ENCODE assay signal across 8 mouse cellular contexts in genomic region chr16:91534477-91534876, GRCm38 (mm10). TPM values are rescaled to one million over a fixed set of nuclear protein-coding genes. Genes with fewer than 3 reads are reported as not detected.
A peak's percentile ranks its signal among the peaks of the same experiment; 100 is the strongest.
DNase-seq lines count a peak whose midpoint lies in the region; ATAC-seq and TF ChIP-seq lines count a peak whose summit lies in the region.

No protein-coding gene starts in this region.

- H3K4me2 ChIP-seq in intestine, embryonic 15.5 days (replicated peaks) = no peak overlapping the region

- TF ChIP-seq CTCF in brain, embryonic 14.5 days (IDR thresholded peaks at IDR 0.05; ENCODE audit: borderline replicate concordance, extremely low read depth, insufficient read depth, insufficient read length) = no peak

- H3K27ac ChIP-seq in heart, embryonic 10.5 days = no peak overlapping the region
- no peak overlapping the region for H3K27ac ChIP-seq in intestine, embryonic 15.5 days

- no peak for TF ChIP-seq POLR2A in brain, embryonic 14.5 days (IDR thresholded peaks at IDR 0.05; ENCODE audit: borderline replicate concordance, extremely low read depth, insufficient read depth, insufficient read length, poor library complexity, severe bottlenecking)

- peak; percentile 98 for DNase-seq in heart, embryonic 10.5 days (ENCODE audit: low spot score)
- no peak for DNase-seq in heart, postnatal 25 days (ENCODE audit: low spot score)
- DNase-seq in right cerebral cortex, postnatal 14 days = peak; percentile 68
- no peak for DNase-seq in right cerebral cortex, postnatal 36 days (ENCODE audit: low spot score in 2 of 2)
- peak; percentile 87 for DNase-seq in brain, embryonic 14.5 days (ENCODE audit: low read depth)
- DNase-seq in retina, adult 2 months (ENCODE audit: low read depth, low spot score) = peak; percentile 68
- no peak for DNase-seq in lung, postnatal 14 days

- intact Hi-C loops in heart, postnatal 25 days (cut with DNase I) = no loop called here

- H3K9ac ChIP-seq in intestine, embryonic 15.5 days = no peak overlapping the region

- peaks cover 43% of the 10 kb centered on the region for H3K4me1 ChIP-seq in heart, embryonic 10.5 days
- H3K4me1 ChIP-seq in intestine, embryonic 15.5 days (replicated peaks) = peaks cover 9% of the 10 kb centered on the region; the same call in 1 of the 2 replicates

- 45% methylated on average over 13 of the region's 13 CpGs for WGBS in heart, embryonic 10.5 days
- 52% methylated on average over 13 of the region's 13 CpGs for WGBS in intestine, embryonic 15.5 days

- H3K36me3 ChIP-seq in heart, embryonic 10.5 days = no peaks in the 10 kb centered on the region
- H3K36me3 ChIP-seq in intestine, embryonic 15.5 days = no peaks in the 10 kb centered on the region

- peak; percentile 65; the same call in 1 of the 2 replicates for ATAC-seq in intestine, embryonic 15.5 days

- no peaks in the 10 kb centered on the region for H3K27me3 ChIP-seq in heart, embryonic 10.5 days (ENCODE audit: insufficient read depth, poor library complexity, severe bottlenecking)
- H3K27me3 ChIP-seq in intestine, embryonic 15.5 days (replicated peaks) = no peaks in the 10 kb centered on the region

- no peak overlapping the region for H3K4me3 ChIP-seq in heart, embryonic 10.5 days
- H3K4me3 ChIP-seq in intestine, embryonic 15.5 days (replicated peaks) = no peak overlapping the region

- no peaks in the 10 kb centered on the region for H3K9me3 ChIP-seq in heart, embryonic 10.5 days
- no peaks in the 10 kb centered on the region for H3K9me3 ChIP-seq in intestine, embryonic 15.5 days

RNA-seq across cellular contexts. Expression of gene Ifngr2, which starts 12.4 kb away (rescaled TPM):
- polyA plus RNA-seq in heart, embryonic 10.5 days (2016; fragmentation: Nextera tagmentation; extraction: Ambion mirVana) = 53.7 and 85.6 TPM in 2 replicates
- total RNA-seq in heart, postnatal 25 days (2021) = 100 to 1,000 TPM; 153 to 157 TPM
- polyA plus RNA-seq in brain, embryonic 14.5 days (2012; rRNA removed) = 34.8 and 43.1 TPM in 2 replicates
- 76.4 and 90.6 TPM in 2 replicates for polyA plus RNA-seq in intestine, embryonic 15.5 days (2015; fragmentation: Nextera tagmentation; extraction: Ambion mirVana)

RNA-seq across cellular contexts. Expression of gene Ifnar1, which starts 49.4 kb away (rescaled TPM):
- polyA plus RNA-seq in heart, embryonic 10.5 days (2016; fragmentation: Nextera tagmentation; extraction: Ambion mirVana) = 43.2 and 43.9 TPM in 2 replicates
- 10 to 100 TPM; 30.5 to 39.7 TPM for total RNA-seq in heart, postnatal 25 days (2021)
- polyA plus RNA-seq in brain, embryonic 14.5 days (2012; rRNA removed) = 43.7 and 54.3 TPM in 2 replicates
- 40.1 and 42.0 TPM in 2 replicates for polyA plus RNA-seq in intestine, embryonic 15.5 days (2015; fragmentation: Nextera tagmentation; extraction: Ambion mirVana)

Comparison
In these comparisons a context has a peak if more than half of its experiments do, and no peak if none do; other contexts are left out.
1. DNase-seq: peak in heart, embryonic 10.5 days (single experiment), right cerebral cortex, postnatal 14 days (single experiment), brain, embryonic 14.5 days (single experiment) and retina, adult 2 months (single experiment); none in heart, postnatal 25 days (single experiment), right cerebral cortex, postnatal 36 days (0 of 2) and lung, postnatal 14 days (single experiment).